Mouse (Mus musculus): Measurements from ENCODE around the gene BC037034. TPM values are rescaled to one million over a fixed set of nuclear protein-coding genes. Genes with fewer than 3 reads are reported as not detected.

BC037034 gene
- polyA plus RNA-seq, 1 experiment: 6.7 TPM

DNA sequence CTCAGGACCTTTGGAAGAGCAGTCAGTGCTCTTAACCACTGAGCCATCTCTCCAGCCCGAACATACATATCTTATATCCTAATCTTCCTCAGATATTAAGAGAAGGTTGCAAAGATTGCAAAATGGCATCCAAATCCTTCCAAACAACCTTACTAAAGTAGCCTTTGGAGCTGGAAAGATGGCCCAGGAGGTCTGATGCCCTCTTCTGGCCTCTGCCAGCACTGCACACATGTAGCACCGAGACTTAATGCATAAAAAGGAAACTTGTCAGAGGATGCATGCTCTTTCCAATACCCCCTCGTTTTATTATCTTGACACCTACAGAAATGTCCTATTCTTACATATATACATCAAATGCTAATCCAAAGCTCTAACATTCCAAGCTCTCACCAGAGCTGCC, 35.8 kb downstream of the BC037034 start:
- H3K36me3 ChIP-seq (ENCODE audit: control insufficient read depth, insufficient read depth): no peaks in the 10 kb centered on the region
- H3K79me2 ChIP-seq (ENCODE audit: control insufficient read depth, insufficient read depth): no peaks in the 10 kb centered on the region
- TF ChIP-seq MAX (IDR thresholded peaks at IDR 0.05; ENCODE audit: low read depth) (no peak), POLR2A (IDR thresholded peaks at IDR 0.05; ENCODE audit: insufficient read length, low read depth) (no peak), SRF (IDR thresholded peaks at IDR 0.05; ENCODE audit: control insufficient read depth, insufficient read length, low read depth) (no peak), USF1 (IDR thresholded peaks at IDR 0.05; ENCODE audit: low read depth) (no peak), E2F4 (IDR thresholded peaks at IDR 0.05; ENCODE audit: insufficient read depth) (no peak), REST (IDR thresholded peaks at IDR 0.05; ENCODE audit: insufficient read depth, insufficient read length) (no peak), MYOD1 (IDR thresholded peaks at IDR 0.05; ENCODE audit: control insufficient read depth in 1 of 3, insufficient read length in 2 of 3, low read depth in 2 of 3) (no peak), MYOG (IDR thresholded peaks at IDR 0.05; ENCODE audit: control insufficient read depth in 1 of 3, insufficient read depth in 1 of 3, insufficient read length in 2 of 3, low read depth in 2 of 3) (no peak), CEBPB (IDR thresholded peaks at IDR 0.05; ENCODE audit: insufficient read depth, poor library complexity, severe bottlenecking) (no peak), TCF12 (IDR thresholded peaks at IDR 0.05; ENCODE audit: insufficient read depth, poor library complexity, severe bottlenecking) (no peak), TCF3 (IDR thresholded peaks at IDR 0.05; ENCODE audit: insufficient read length, low read depth) (no peak), POLR2AphosphoS2 (IDR thresholded peaks at IDR 0.05; ENCODE audit: insufficient read length, low read depth) (no peak)
- H3K27me3 ChIP-seq (ENCODE audit: control insufficient read depth, insufficient read depth, insufficient read length): no peaks in the 10 kb centered on the region
- H3ac ChIP-seq (ENCODE audit: control insufficient read depth, insufficient read length): no peak overlapping the region
- no peak overlapping the region for H3K4me2 ChIP-seq (ENCODE audit: low read depth)
- no peak overlapping the region for H3K4me3 ChIP-seq

DNA sequence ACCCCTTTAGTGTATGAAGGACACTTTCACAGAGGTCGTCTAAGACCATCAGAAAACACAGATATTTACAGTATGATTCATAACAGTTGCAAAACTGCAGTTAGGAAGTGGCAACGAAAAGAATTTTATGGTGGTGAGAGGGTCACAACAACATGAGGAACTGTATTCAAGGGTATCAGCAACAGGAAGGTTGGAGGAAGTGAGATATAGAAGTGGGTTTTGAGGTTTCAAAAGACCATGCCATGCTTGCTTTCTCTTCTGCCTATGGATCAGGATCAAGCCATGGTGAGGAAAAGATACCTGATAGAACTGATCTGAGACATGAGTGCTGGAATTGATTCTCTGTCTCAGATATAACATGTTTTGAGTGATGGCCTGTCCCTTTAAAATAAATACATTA, 36.5 kb downstream of the BC037034 start:
- no peaks in the 10 kb centered on the region for H3K79me2 ChIP-seq (ENCODE audit: control insufficient read depth, insufficient read depth)
- no peaks in the 10 kb centered on the region for H3K27me3 ChIP-seq (ENCODE audit: control insufficient read depth, insufficient read depth, insufficient read length)
- H3K36me3 ChIP-seq (ENCODE audit: control insufficient read depth, insufficient read depth): no peaks in the 10 kb centered on the region
- H3K4me2 ChIP-seq (ENCODE audit: low read depth): no peak overlapping the region
- no peak overlapping the region for H3K4me3 ChIP-seq
- H3ac ChIP-seq (ENCODE audit: control insufficient read depth, insufficient read length): no peak overlapping the region
- TF ChIP-seq SRF (IDR thresholded peaks at IDR 0.05; ENCODE audit: control insufficient read depth, insufficient read length, low read depth): no peak
- TF ChIP-seq POLR2AphosphoS2 (IDR thresholded peaks at IDR 0.05; ENCODE audit: insufficient read length, low read depth): no peak
- TF ChIP-seq MYOG (IDR thresholded peaks at IDR 0.05; ENCODE audit: control insufficient read depth in 1 of 3, insufficient read depth in 1 of 3, insufficient read length in 2 of 3, low read depth in 2 of 3): no peak

DNA sequence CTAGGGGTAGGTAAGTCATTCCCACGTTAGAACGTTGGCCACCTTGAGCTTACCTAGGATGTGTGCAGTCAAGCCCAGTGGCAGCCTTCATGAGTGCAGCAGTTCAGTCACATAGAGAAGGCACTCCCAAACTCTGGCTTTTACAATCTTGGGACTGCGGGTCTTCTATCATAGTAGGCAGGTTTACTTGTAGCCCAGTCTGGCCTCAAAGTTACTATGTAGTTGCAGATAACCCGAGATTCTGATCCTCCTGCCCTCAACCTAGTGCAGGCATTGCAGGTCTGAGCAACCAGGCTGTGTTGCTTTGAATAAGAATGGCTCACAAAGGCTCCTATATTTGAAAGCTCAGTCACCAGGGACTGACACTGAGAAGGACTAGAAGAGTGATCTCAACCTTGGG, 37.3 kb downstream of the BC037034 start:
- no peaks in the 10 kb centered on the region for H3K27me3 ChIP-seq (ENCODE audit: control insufficient read depth, insufficient read depth, insufficient read length)
- H3K4me2 ChIP-seq (ENCODE audit: low read depth): no peak overlapping the region
- H3ac ChIP-seq (ENCODE audit: control insufficient read depth, insufficient read length): no peak overlapping the region
- no peaks in the 10 kb centered on the region for H3K36me3 ChIP-seq (ENCODE audit: control insufficient read depth, insufficient read depth)
- no peaks in the 10 kb centered on the region for H3K79me2 ChIP-seq (ENCODE audit: control insufficient read depth, insufficient read depth)
- H3K4me3 ChIP-seq: no peak overlapping the region
- TF ChIP-seq REST (IDR thresholded peaks at IDR 0.05; ENCODE audit: insufficient read depth, insufficient read length): no peak
- TF ChIP-seq MYOD1 (IDR thresholded peaks at IDR 0.05; ENCODE audit: control insufficient read depth in 1 of 3, insufficient read length in 2 of 3, low read depth in 2 of 3): no peak
- TF ChIP-seq TCF12 (IDR thresholded peaks at IDR 0.05; ENCODE audit: insufficient read depth, poor library complexity, severe bottlenecking): no peak
- no peak for TF ChIP-seq E2F4 (IDR thresholded peaks at IDR 0.05; ENCODE audit: insufficient read depth)

DNA sequence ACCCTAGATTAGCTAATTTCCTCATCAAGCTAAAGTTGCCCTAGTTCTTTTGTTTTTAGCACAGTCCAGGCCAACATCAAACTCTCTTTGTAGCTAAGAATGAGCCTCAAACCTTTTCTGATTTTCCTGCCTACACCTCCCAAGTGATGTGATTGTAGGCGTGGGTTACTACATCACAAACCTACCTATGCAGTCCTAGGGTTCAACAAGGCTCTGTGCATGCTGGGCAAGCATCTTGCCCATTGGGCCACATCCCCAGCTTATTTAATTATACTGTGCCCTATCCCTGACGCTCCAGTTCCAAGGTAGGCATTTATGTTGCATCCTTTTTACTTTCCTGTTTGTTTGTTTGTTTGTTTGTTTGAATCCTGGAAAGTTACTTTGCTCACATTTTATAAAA, 38.1 kb downstream of the BC037034 start, which contains the start of gene Nxpe5:
Nxpe5 (plus strand) TSS at position 199 of the 400 bp plus-strand sequence.
- no peaks in the 10 kb centered on the region for H3K36me3 ChIP-seq (ENCODE audit: control insufficient read depth, insufficient read depth)
- H3K4me2 ChIP-seq (ENCODE audit: low read depth): no peak within 1 kb of the TSS
- H3ac ChIP-seq (ENCODE audit: control insufficient read depth, insufficient read length): no peak within 1 kb of the TSS
- no peak for TF ChIP-seq TCF12 (IDR thresholded peaks at IDR 0.05; ENCODE audit: insufficient read depth, poor library complexity, severe bottlenecking)
- H3K79me2 ChIP-seq (ENCODE audit: control insufficient read depth, insufficient read depth): no peaks in the 10 kb centered on the region
- H3K27me3 ChIP-seq (ENCODE audit: control insufficient read depth, insufficient read depth, insufficient read length): no peaks in the 10 kb centered on the region
- H3K4me3 ChIP-seq: no peak within 1 kb of the TSS

DNA sequence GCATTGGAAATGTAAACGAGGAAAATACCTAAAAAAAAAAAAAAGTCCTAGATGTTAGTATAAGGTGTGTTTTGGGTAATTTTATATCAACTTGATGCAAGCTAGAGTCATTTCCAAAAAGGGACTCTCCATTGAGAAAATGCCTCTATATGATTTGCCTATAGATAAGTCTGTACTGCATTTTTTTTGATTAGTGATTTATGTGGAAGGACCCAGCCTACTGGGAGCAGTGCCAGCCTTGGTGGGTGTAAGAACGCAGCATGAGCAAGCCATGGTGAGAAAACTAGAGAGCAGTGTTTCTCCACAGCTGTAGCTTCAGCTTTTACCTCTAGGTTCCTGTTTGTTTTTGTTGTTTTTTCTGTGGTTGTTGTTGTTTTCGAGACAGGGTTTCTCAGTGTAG, 40.5 kb downstream of the BC037034 start:
- no peaks in the 10 kb centered on the region for H3K36me3 ChIP-seq (ENCODE audit: control insufficient read depth, insufficient read depth)
- H3K4me2 ChIP-seq (ENCODE audit: low read depth): no peak overlapping the region
- TF ChIP-seq CEBPB (IDR thresholded peaks at IDR 0.05; ENCODE audit: insufficient read depth, poor library complexity, severe bottlenecking) (no peak), MAX (IDR thresholded peaks at IDR 0.05; ENCODE audit: low read depth) (no peak), TCF3 (IDR thresholded peaks at IDR 0.05; ENCODE audit: insufficient read length, low read depth) (no peak), REST (IDR thresholded peaks at IDR 0.05; ENCODE audit: insufficient read depth, insufficient read length) (no peak), SRF (IDR thresholded peaks at IDR 0.05; ENCODE audit: control insufficient read depth, insufficient read length, low read depth) (no peak), TCF12 (IDR thresholded peaks at IDR 0.05; ENCODE audit: insufficient read depth, poor library complexity, severe bottlenecking) (no peak), E2F4 (IDR thresholded peaks at IDR 0.05; ENCODE audit: insufficient read depth) (no peak), MYOG (IDR thresholded peaks at IDR 0.05; ENCODE audit: control insufficient read depth in 1 of 3, insufficient read depth in 1 of 3, insufficient read length in 2 of 3, low read depth in 2 of 3) (no peak), POLR2A (IDR thresholded peaks at IDR 0.05; ENCODE audit: insufficient read length, low read depth) (no peak), POLR2AphosphoS2 (IDR thresholded peaks at IDR 0.05; ENCODE audit: insufficient read length, low read depth) (no peak), USF1 (IDR thresholded peaks at IDR 0.05; ENCODE audit: low read depth) (no peak), MYOD1 (IDR thresholded peaks at IDR 0.05; ENCODE audit: control insufficient read depth in 1 of 3, insufficient read length in 2 of 3, low read depth in 2 of 3) (no peak)
- no peak overlapping the region for H3K4me3 ChIP-seq
- H3ac ChIP-seq (ENCODE audit: control insufficient read depth, insufficient read length): no peak overlapping the region
- no peaks in the 10 kb centered on the region for H3K79me2 ChIP-seq (ENCODE audit: control insufficient read depth, insufficient read depth)
- no peaks in the 10 kb centered on the region for H3K27me3 ChIP-seq (ENCODE audit: control insufficient read depth, insufficient read depth, insufficient read length)
